Mouse (Mus musculus): ENCODE data around the gene Dglucy. TPM values are rescaled to one million over a fixed set of nuclear protein-coding genes. Genes with fewer than 3 reads are reported as not detected.
A peak's percentile ranks its signal among the peaks of the same experiment; 100 is the strongest.

The Dglucy gene
- polyA plus RNA-seq, 1 experiment, result 18.9 TPM

DNA sequence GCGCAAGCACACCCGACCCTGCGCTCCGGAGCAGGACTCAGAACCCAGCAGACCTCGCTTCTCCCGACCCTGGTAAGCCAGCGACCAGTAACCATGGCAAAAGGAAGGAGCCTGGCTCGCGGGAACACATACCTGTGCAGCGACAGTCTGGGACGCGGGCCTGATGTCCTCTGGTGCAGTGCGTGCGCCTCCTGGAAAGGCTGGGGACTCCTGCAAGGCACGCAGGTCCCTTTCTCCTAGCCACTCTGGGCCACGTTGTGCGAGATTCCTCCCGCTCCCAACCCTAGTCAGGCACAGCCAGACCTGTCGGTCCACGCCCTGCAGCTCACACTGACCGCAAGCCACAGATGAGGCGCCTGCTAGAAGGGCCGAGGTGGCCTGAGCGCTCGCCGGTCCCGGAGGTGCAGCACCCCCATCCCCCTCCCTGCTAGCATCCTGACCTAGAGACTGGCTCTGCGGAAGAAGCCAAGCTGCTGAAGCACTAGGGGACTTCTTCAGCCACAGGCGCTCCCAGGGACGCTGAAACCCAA, 120.3 kb downstream of the Dglucy start:
- H3K27ac ChIP-seq (replicated peaks; ENCODE audit: low read depth, low read length), result no peak overlapping the region
- no peaks in the 10 kb centered on the region for H3K4me1 ChIP-seq (ENCODE audit: control insufficient read depth, insufficient read depth, insufficient read length, low read length)
- H3K4me3 ChIP-seq (ENCODE audit: insufficient read depth, low read depth, low read length), result peak overlapping the region; percentile 28

DNA sequence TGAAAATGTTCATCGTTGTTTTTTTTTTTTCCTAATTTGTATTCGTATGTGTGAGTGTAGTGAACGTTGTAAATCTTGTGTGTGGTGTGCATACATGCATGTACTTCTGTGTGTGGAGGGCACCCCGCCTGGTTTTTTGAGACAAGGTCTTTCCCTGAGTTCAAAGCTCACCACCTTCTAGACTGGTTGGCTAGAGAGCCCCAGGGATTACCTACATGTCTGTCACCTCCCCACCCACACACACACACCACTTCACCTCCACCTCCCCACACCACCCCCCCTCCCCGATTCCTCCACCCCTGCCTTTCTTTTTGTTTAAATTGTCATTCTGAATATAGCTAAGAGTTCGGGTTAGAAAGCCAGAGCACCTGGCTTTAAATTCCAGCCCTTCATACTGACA, 122.0 kb downstream of the Dglucy start:
- no peaks in the 10 kb centered on the region for H3K4me1 ChIP-seq (ENCODE audit: control insufficient read depth, insufficient read depth, insufficient read length, low read length)
- H3K27ac ChIP-seq (replicated peaks; ENCODE audit: low read depth, low read length), result no peak overlapping the region
- no peak overlapping the region for H3K4me3 ChIP-seq (ENCODE audit: insufficient read depth, low read depth, low read length)

DNA sequence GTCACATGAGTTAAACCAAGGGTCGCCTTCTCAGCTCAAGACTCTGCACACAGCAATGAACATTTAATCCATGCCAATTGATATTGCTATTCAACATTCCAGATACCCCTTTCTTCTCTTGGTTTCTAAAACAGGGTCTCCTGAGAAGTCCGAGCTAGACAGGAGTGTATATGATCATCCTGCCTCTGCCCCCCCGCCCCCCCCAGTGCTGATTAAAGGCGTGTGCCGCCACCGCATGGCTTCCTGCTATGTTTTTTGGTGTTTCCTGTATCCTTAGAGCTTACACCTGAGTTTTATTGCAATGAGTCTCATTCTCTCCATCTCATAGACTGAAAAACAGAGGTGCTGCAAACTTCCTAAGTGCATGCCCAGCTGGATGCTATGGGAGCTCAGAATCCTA, 122.5 kb downstream of the Dglucy start:
- Histone ChIP-seq H3K4me3 (ENCODE audit: insufficient read depth, low read depth, low read length) (no peak overlapping the region), H3K27ac (replicated peaks; ENCODE audit: low read depth, low read length) (no peak overlapping the region)

DNA sequence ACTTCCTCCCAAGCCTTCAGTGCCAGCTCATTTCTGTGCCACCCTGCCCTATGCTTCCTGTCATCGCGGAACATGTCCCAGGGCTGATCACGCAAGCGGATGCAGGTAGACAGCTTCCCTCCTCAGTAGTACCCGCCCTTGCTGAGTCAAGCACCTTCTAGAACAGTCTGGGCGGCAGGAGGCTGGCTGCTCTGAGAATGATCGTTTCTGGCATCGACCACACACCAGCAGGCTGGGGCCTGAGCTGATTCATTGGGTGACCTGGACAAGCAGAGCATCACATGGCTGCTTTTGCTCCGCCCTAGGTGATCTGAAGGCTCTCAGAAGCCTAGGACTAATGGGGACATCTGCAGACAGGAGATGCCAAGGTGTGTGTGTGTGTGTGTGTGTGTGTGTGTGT, 124.9 kb downstream of the Dglucy start:
- Histone ChIP-seq H3K4me3 (ENCODE audit: insufficient read depth, low read depth, low read length) (no peak overlapping the region), H3K27ac (replicated peaks; ENCODE audit: low read depth, low read length) (no peak overlapping the region), H3K4me1 (ENCODE audit: control insufficient read depth, insufficient read depth, insufficient read length, low read length) (0 out of 2 replicates have a peak, but pooled peaks cover 2% of the 10 kb centered on the region)

More for the DNA sequence above, 122.5 kb downstream of the Dglucy start:
- H3K4me1 ChIP-seq (ENCODE audit: control insufficient read depth, insufficient read depth, insufficient read length, low read length), result no peaks in the 10 kb centered on the region

DNA sequence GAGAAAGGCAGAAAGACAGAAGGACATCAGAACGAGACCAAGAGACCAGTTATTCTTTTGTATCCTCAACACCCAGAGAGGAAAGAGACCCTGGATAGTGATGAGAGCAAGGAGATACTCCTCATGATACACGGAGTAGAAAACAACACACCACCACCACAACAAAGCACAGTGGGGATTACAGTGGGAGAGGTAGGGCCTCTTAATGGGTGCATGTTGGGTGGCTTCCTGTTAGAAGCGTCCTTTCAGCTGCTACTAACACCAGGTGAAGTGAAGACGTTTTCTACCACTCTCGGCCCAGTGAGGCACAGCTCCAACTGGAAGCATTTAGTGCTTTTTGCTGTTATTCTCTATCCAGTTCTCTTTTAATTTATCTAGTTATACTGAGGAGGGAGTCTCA, 128.0 kb downstream of the Dglucy start:
- 0 out of 2 replicates have a peak, but pooled peaks cover 2% of the 10 kb centered on the region for H3K4me1 ChIP-seq (ENCODE audit: control insufficient read depth, insufficient read depth, insufficient read length, low read length)
- no peak overlapping the region for H3K27ac ChIP-seq (replicated peaks; ENCODE audit: low read depth, low read length)
- H3K4me3 ChIP-seq (ENCODE audit: insufficient read depth, low read depth, low read length), result no peak overlapping the region

DNA sequence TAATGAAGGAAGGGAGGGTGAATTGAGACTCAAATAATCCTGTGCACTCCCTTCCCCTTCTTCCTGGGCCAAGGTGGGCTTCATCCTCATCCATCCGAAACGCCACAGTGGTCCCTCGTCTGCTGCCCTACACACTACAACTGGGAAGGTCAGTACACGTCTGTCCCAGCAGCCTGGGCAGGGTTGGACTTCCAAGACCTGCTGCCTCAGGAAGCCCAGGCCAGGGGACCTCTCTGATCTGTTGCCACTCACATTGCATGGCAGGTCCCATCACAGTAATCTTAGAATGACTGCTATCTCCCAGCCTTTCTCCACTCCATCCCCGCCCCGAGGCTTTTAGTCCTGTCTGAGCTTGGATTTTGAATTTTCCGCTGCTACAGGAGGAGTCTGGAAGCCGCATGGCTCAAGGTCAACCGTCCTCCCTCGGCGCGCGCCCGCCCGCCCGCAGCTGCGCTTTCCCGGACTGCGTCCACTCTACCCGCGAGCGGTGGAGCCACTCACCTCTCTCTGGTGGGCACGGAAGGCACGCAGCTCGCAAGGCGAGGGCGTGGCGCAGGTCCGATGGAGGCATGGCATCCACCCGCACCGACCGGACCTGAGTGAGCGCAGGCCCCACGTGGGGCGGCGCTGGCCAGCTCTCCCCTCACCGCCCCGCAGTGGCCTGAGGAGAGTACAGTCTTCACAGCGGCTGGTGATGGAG, 128.9 kb downstream of the Dglucy start, which contains the start of gene Gpr68:
TSS of gene Gpr68 (minus strand) at position 601 of the 700 bp plus-strand sequence.
- Histone ChIP-seq H3K4me1 (ENCODE audit: control insufficient read depth, insufficient read depth, insufficient read length, low read length) (0 out of 2 replicates have a peak, but pooled peaks cover 2% of the 10 kb centered on the region), H3K27ac (replicated peaks; ENCODE audit: low read depth, low read length) (no peak within 1 kb of the TSS), H3K4me3 (ENCODE audit: insufficient read depth, low read depth, low read length) (peak within 1 kb of the TSS; percentile 53)

DNA sequence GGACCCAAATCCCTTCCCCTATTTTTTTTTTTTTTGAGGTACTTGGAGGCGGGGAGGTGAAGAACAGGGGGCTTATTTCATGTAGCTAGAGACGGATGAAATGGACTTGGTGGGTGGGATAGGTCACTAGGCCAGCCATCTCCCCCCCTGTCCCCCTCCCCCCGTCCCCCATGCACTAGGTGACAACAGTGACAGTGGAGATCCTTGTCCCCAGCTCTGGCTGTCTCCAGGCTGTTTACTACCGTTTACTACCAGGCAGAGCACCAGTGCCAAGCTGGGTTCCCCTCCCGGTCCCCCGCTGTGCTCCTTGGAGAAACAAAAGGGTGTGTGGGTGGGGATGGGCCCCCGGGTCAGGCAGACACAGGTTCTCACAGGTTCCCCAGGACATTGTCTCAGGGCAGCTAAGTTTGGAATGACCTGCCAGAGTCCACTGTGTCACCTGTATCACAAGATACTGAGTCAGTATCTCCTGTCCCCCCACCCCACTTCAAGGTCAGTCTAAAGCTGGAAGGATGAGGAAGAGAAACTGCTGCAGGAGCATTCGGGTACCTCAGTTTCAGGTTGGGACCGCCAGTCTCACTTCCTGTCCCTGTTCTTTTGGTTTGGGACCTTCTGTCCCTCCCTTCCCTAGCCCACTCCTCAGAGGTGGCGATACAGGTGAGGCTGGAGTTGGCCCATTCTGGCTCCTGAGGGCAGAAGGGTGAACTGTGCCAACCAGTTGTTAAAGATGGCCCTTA, 129.6 kb downstream of the Dglucy start:
- Histone ChIP-seq H3K4me3 (ENCODE audit: insufficient read depth, low read depth, low read length) (no peak overlapping the region), H3K4me1 (ENCODE audit: control insufficient read depth, insufficient read depth, insufficient read length, low read length) (0 out of 2 replicates have a peak, but pooled peaks cover 2% of the 10 kb centered on the region), H3K27ac (replicated peaks; ENCODE audit: low read depth, low read length) (no peak overlapping the region)

DNA sequence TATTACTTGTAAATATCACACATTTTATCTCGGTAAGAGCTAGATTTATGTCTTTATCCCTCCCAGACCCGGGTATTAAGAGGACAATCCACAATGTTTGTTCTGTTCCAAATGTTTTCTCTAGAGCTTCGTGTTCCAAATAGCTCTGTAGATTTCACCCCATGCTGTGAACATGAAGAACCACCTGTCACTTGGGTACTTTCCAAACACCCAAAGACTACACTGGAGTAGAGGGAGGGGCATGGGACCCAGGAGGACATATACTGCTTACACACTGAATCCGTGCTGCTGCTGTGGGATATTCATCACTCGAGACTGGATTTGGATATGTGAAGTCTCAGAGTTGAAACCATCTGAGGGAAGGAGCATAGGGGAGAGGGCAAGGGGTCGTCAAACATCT, 130.9 kb downstream of the Dglucy start:
- no peak overlapping the region for H3K27ac ChIP-seq (replicated peaks; ENCODE audit: low read depth, low read length)
- H3K4me1 ChIP-seq (ENCODE audit: control insufficient read depth, insufficient read depth, insufficient read length, low read length), result 0 out of 2 replicates have a peak, but pooled peaks cover 2% of the 10 kb centered on the region
- H3K4me3 ChIP-seq (ENCODE audit: insufficient read depth, low read depth, low read length), result no peak overlapping the region

DNA sequence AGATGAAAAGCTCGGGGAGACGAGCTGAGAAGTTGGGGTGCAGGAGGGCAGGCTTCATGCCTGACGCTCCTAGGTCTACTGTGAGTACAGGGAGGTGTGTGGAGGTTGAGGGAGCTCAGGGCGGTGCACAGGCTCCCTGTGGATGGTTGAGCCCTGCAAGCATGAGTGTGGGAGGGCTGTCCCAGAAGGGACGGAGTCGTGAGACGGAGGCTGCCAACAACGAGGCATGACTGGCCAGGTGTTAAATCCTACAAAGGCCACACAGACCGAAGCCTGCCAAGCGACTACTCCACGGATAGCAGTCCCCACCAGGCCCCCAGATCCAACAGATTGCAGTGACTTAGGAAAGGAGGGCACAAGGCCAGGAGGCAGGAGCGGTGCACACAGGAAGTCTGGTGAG, 131.9 kb downstream of the Dglucy start:
- 0 out of 2 replicates have a peak, but pooled peaks cover 2% of the 10 kb centered on the region for H3K4me1 ChIP-seq (ENCODE audit: control insufficient read depth, insufficient read depth, insufficient read length, low read length)
- no peak overlapping the region for H3K27ac ChIP-seq (replicated peaks; ENCODE audit: low read depth, low read length)
- H3K4me3 ChIP-seq (ENCODE audit: insufficient read depth, low read depth, low read length), result no peak overlapping the region

DNA sequence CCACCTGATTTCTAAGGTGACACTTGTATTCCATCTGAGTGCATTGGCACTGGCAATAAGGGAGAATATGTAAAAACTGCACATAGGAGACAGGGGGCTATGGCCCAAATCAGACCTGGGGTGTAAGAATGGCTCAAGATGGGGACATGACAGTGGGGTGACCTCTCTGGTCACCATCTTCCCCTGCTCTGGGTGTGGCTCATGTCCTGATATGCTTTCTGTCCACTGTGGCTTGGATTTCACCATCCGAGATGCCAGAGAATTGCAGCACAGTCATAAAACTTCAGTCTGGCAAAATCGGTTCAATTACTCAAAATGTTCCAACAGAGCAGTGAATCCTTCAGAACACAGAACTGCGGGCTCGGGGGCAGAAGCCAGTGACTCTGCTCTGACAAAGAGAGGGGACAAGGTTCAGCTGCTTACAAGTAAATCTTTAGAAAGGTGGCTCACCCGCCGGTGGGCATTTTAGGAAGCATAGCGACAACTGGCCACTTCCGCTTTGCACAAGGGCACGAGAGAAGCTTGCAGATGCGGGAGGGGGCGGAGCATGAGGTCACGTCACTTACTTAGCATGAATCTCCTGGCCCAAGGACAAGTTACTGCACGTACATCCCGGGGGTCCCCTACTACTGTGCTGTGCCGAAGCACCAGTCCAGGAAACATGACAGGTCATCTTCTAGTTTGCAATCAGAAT, 145.9 kb downstream of the Dglucy start:
- H3K27ac ChIP-seq (replicated peaks; ENCODE audit: low read depth, low read length), result no peak overlapping the region
- no peak overlapping the region for H3K4me3 ChIP-seq (ENCODE audit: insufficient read depth, low read depth, low read length)
- no peaks in the 10 kb centered on the region for H3K4me1 ChIP-seq (ENCODE audit: control insufficient read depth, insufficient read depth, insufficient read length, low read length)

DNA sequence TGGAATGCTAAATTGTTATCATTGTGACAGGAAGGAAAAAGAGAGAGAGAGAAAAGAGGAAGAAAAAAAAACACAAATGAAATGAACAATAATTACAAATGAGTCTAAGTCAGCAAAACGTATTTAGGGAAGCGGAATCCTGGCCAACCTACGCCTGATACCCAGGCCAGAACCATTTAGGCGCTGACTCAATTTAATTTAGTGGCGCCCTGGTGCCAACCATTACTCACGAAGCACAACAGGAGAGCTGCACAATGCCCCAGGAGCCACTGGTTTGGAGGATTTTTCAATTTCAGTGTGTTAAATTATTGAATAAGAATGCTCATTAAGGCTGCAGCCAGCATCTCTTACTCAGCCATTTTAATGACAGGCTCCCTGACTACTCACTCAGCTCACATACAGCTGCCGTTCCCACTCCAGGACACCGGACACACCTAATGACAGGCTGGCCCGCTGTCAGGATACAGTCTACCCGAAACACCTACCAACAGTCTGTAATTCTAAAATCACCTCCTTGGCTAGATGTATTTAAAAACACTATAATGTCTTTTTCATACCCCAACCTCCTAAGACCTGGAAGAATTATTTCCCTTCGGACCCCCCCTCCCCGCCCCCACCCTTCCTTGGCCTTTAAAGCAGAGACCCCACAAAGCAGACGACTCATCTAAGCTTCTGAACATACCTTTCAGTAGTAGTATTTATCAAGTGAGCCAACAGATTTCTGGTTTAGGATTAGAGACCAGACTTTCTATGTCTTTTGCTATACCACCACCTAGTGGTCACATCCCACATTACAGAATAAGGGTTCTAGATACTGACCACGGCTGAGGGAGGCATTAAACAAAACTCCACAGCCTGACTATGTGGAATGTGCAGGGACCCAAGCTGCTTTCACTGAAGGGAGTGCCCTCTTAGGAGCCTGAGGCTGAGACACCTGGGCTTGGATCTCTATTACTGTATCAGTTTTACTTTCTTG, 147.1 kb downstream of the Dglucy start:
- no peak overlapping the region for H3K27ac ChIP-seq (replicated peaks; ENCODE audit: low read depth, low read length)
- H3K4me3 ChIP-seq (ENCODE audit: insufficient read depth, low read depth, low read length), result no peak overlapping the region
- no peaks in the 10 kb centered on the region for H3K4me1 ChIP-seq (ENCODE audit: control insufficient read depth, insufficient read depth, insufficient read length, low read length)

DNA sequence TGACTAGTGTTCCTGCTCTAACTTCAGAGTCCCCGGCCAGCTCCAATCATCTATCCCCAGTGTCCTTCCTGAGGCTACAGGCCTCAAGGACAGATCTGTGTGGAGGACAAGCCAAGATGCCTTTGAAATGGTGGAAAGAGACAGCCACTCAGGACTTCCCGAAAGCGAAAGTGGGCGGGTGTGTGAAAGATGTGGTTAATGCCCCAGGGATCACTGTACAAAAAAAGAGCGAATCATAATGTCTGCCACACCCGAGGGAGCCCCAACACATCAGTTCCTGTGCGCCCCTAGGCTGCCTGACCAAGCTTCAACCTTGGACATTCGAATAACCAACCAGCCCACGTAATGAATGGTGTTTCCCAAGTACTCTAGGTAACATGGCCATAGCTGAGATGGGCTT, 149.4 kb downstream of the Dglucy start:
- H3K27ac ChIP-seq (replicated peaks; ENCODE audit: low read depth, low read length), result no peak overlapping the region
- H3K4me1 ChIP-seq (ENCODE audit: control insufficient read depth, insufficient read depth, insufficient read length, low read length), result no peaks in the 10 kb centered on the region
- H3K4me3 ChIP-seq (ENCODE audit: insufficient read depth, low read depth, low read length), result no peak overlapping the region

DNA sequence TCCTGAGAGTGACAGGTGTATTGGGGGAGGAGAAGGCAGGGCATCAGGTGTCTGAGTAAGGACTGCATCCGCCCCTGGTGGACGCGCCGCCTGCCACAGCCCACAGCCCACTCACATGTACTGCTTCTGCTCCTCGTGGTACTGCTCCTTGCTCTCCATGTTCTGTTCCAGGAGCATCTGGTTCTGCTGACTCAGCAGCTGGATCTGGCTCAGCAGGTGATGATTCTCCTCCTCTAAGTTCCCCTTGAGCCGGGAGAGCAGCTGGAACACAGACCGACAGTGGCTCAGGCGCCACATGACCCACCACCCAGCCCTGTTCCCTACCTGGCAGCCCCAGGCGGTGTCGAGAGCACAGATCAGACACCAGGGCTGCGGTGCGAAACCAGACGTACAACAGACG, 152.8 kb downstream of the Dglucy start:
- H3K27ac ChIP-seq (replicated peaks; ENCODE audit: low read depth, low read length), result no peak overlapping the region
- H3K4me3 ChIP-seq (ENCODE audit: insufficient read depth, low read depth, low read length), result no peak overlapping the region
- H3K4me1 ChIP-seq (ENCODE audit: control insufficient read depth, insufficient read depth, insufficient read length, low read length), result no peaks in the 10 kb centered on the region

DNA sequence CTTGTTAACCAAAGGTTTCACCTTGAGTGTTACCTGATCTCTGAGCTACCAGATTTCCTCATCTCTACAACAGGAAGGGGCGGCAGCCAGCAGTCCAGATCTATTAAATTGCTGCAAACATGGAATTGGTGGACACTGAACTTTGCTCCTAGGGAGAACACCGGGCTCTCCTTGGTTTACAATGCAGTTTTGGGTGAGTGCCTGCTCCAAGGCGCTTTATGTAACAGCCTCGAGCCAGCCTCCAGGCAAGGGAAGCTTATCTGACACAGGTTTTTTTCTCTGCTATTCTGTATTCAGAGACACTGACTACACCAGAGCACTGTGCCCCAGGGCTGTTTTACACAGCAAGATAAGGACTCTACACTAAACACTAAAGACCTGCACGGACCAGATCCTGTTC, 155.9 kb downstream of the Dglucy start:
- H3K27ac ChIP-seq (replicated peaks; ENCODE audit: low read depth, low read length), result no peak overlapping the region
- H3K4me3 ChIP-seq (ENCODE audit: insufficient read depth, low read depth, low read length), result no peak overlapping the region
- H3K4me1 ChIP-seq (ENCODE audit: control insufficient read depth, insufficient read depth, insufficient read length, low read length), result peaks cover 10% of the 10 kb centered on the region
